Mouse (Mus musculus) MEL (cell line): Measurements from ENCODE around the gene Arhgap23. TPM values are rescaled to one million over a fixed set of nuclear protein-coding genes. Genes with fewer than 3 reads are reported as not detected.

Source experiments
- DNase-seq: peaks from one replicate; pipeline ENCODE4 v3.0.0; 2011; ENCODE audit warnings: low read depth, low spot score
- H3K27ac ChIP-seq: 2 replicates; pipeline ENCODE4 v1.5.1; 2012; ENCODE audit warnings: low read depth, mild to moderate bottlenecking, control low read depth, low read length, moderate library complexity; ENCODE audit not compliant: control insufficient read depth
- H3K27me3 ChIP-seq, 2 experiments: fragments of 150-350 bp in 1 of 2; sonication (generic) in 1 of 2; 2 replicates each; pipeline ENCODE4 v1.6.1; 2012; ENCODE audit warnings: low read length in 2 of 2, mild to moderate bottlenecking in 2 of 2, improper control_type of control experiment in 1 of 2, moderate library complexity in 1 of 2; ENCODE audit not compliant: insufficient read depth in 2 of 2, control insufficient read depth in 1 of 2
- H3K36me3 ChIP-seq, 2 experiments: 2 replicates each; pipeline ENCODE4 v1.6.1; 2012 to 2014; ENCODE audit warnings: low read length in 2 of 2, improper control_type of control experiment in 1 of 2, inconsistent platforms in 1 of 2, mild to moderate bottlenecking in 1 of 2; ENCODE audit not compliant: insufficient read depth in 2 of 2, control insufficient read depth in 1 of 2
- H3K4me1 ChIP-seq, 2 experiments: fragments of 150-350 bp in 1 of 2; sonication (generic) in 1 of 2; 2 replicates each; pipeline ENCODE4 v1.6.1; 2012; ENCODE audit warnings: low read length in 2 of 2, improper control_type of control experiment in 1 of 2, mild to moderate bottlenecking in 1 of 2; ENCODE audit not compliant: insufficient read depth in 2 of 2, control insufficient read depth in 1 of 2
- H3K4me3 ChIP-seq, 2 experiments: fragments of 150-350 bp in 1 of 2; sonication (generic) in 1 of 2; 2 replicates each; pipeline ENCODE4 v1.5.1; 2012; ENCODE audit warnings: low read depth in 2 of 2, low read length in 2 of 2, mild to moderate bottlenecking in 2 of 2, moderate library complexity in 2 of 2, control low read depth in 1 of 2, improper control_type of control experiment in 1 of 2; ENCODE audit not compliant: control insufficient read depth in 1 of 2, insufficient read depth in 1 of 2
- H3K79me2 ChIP-seq: 2 replicates; pipeline ENCODE4 v1.6.1; 2012; ENCODE audit warnings: mild to moderate bottlenecking, low read length, moderate library complexity; ENCODE audit not compliant: control insufficient read depth, poor library complexity, insufficient read depth
- H3K9ac ChIP-seq: 2 replicates; pipeline ENCODE4 v1.6.1; 2012; ENCODE audit warnings: low read depth, mild to moderate bottlenecking, control low read depth, low read length, moderate library complexity; ENCODE audit not compliant: control insufficient read depth, poor library complexity, severe bottlenecking
- H3K9me3 ChIP-seq: fragments of 150-350 bp; sonication (generic); replicated peaks from 2 replicates; pipeline ENCODE4 v1.6.1; 2012; ENCODE audit warnings: mild to moderate bottlenecking, low read length, improper control_type of control experiment, moderate library complexity; ENCODE audit not compliant: insufficient read depth
- CHD2 ChIP-seq: IDR thresholded peaks from 2 replicates; pipeline ENCODE4 v1.6.1; 2011; ENCODE audit warnings: low read length, improper control_type of control experiment
- CTCF ChIP-seq, 3 experiments: IDR thresholded peaks in 2 of 3; conservative IDR thresholded peaks in 1 of 3; 2 replicates each; pipeline ENCODE4 v1.5.1; 2011 to 2012; ENCODE audit warnings: low read length in 3 of 3, low read depth in 2 of 3, mild to moderate bottlenecking in 2 of 3, improper control_type of control experiment in 1 of 3, inconsistent platforms in 1 of 3, mixed read lengths in 1 of 3, moderate library complexity in 1 of 3; ENCODE audit not compliant: control insufficient read depth in 1 of 3, insufficient read depth in 1 of 3, poor library complexity in 1 of 3, severe bottlenecking in 1 of 3
- E2F4 ChIP-seq: IDR thresholded peaks from 2 replicates; pipeline ENCODE4 v1.6.1; 2011; ENCODE audit warnings: low read depth, low read length, improper control_type of control experiment, borderline replicate concordance
- ELF1 ChIP-seq: IDR thresholded peaks from 2 replicates; pipeline ENCODE4 v1.6.1; 2014; ENCODE audit warnings: low read depth, mild to moderate bottlenecking, inconsistent platforms, low read length, improper control_type of control experiment, moderate library complexity
- EP300 ChIP-seq, 2 experiments: IDR thresholded peaks; 2 replicates each; pipeline ENCODE4 v1.6.1; 2011; ENCODE audit warnings: improper control_type of control experiment in 2 of 2, low read length in 2 of 2, low read depth in 1 of 2, mild to moderate bottlenecking in 1 of 2
- GABPA ChIP-seq: IDR thresholded peaks from 2 replicates; pipeline ENCODE4 v1.6.1; 2012; ENCODE audit warnings: low read depth, mild to moderate bottlenecking, inconsistent platforms, low read length, improper control_type of control experiment, moderate library complexity
- GATA1 ChIP-seq: IDR thresholded peaks from 2 replicates; pipeline ENCODE4 v1.6.1; 2011; ENCODE audit warnings: low read depth, low read length, improper control_type of control experiment
- HCFC1 ChIP-seq: IDR thresholded peaks from 2 replicates; pipeline ENCODE4 v1.6.1; 2012; ENCODE audit warnings: low read depth, mild to moderate bottlenecking, inconsistent platforms, low read length, improper control_type of control experiment, moderate library complexity
- KAT2A ChIP-seq: conservative IDR thresholded peaks from 2 replicates; pipeline ENCODE4 v1.6.1; 2012; ENCODE audit warnings: low read depth, low read length, improper control_type of control experiment, inconsistent platforms
- MAFK ChIP-seq: IDR thresholded peaks from 2 replicates; pipeline ENCODE4 v1.6.1; 2011; ENCODE audit warnings: low read depth, mild to moderate bottlenecking, low read length, improper control_type of control experiment, borderline replicate concordance
- MAX ChIP-seq: IDR thresholded peaks from 2 replicates; pipeline ENCODE4 v1.6.1; 2011; ENCODE audit warnings: low read length, improper control_type of control experiment
- MXI1 ChIP-seq: IDR thresholded peaks from 2 replicates; pipeline ENCODE4 v1.6.1; 2011; ENCODE audit warnings: mild to moderate bottlenecking, low read depth, low read length, improper control_type of control experiment
- MYB ChIP-seq: IDR thresholded peaks from 2 replicates; pipeline ENCODE4 v1.6.1; 2011; ENCODE audit warnings: mild to moderate bottlenecking, low read depth, low read length, improper control_type of control experiment
- NELFE ChIP-seq: IDR thresholded peaks from 2 replicates; pipeline ENCODE4 v1.6.1; 2011; ENCODE audit warnings: low read depth, low read length, improper control_type of control experiment
- NRF1 ChIP-seq: IDR thresholded peaks from 2 replicates; pipeline ENCODE4 v1.6.1; 2014; ENCODE audit warnings: low read depth, mild to moderate bottlenecking, inconsistent platforms, low read length, improper control_type of control experiment, moderate library complexity; ENCODE audit not compliant: poor library complexity, insufficient read depth, severe bottlenecking
- POLR2AphosphoS5 ChIP-seq: IDR thresholded peaks from 2 replicates; pipeline ENCODE4 v1.6.1; 2012; ENCODE audit warnings: low read depth, borderline replicate concordance, mild to moderate bottlenecking, inconsistent platforms, low read length, moderate library complexity, mixed read lengths
- TBP ChIP-seq: IDR thresholded peaks from 2 replicates; pipeline ENCODE4 v1.8.0; 2011; ENCODE audit warnings: low read depth, low read length, improper control_type of control experiment
- TCF12 ChIP-seq: IDR thresholded peaks from 2 replicates; pipeline ENCODE4 v1.6.1; 2014; ENCODE audit warnings: low read depth, mild to moderate bottlenecking, inconsistent platforms, low read length, improper control_type of control experiment, moderate library complexity
- USF2 ChIP-seq, 2 experiments: IDR thresholded peaks; 2 replicates each; pipeline ENCODE4 v1.6.1; 2011 to 2012; ENCODE audit warnings: improper control_type of control experiment in 2 of 2, low read length in 2 of 2, borderline replicate concordance in 1 of 2, inconsistent platforms in 1 of 2, low read depth in 1 of 2, mild to moderate bottlenecking in 1 of 2; ENCODE audit not compliant: insufficient read depth in 1 of 2
- ZC3H11A ChIP-seq: IDR thresholded peaks from 2 replicates; pipeline ENCODE4 v1.6.1; 2012; ENCODE audit warnings: low read depth, mild to moderate bottlenecking, inconsistent platforms, low read length, improper control_type of control experiment
- ZKSCAN1 ChIP-seq: IDR thresholded peaks from 2 replicates; pipeline ENCODE4 v1.6.1; 2012; ENCODE audit warnings: low read depth, mild to moderate bottlenecking, inconsistent platforms, low read length, improper control_type of control experiment, moderate library complexity
- ZMIZ1 ChIP-seq: IDR thresholded peaks from 2 replicates; pipeline ENCODE4 v1.6.1; 2012; ENCODE audit warnings: low read depth, mild to moderate bottlenecking, inconsistent platforms, low read length, improper control_type of control experiment, moderate library complexity
- polyA plus RNA-seq, 2 experiments: library from polyadenylated mRNA; stranded (reverse) in 1 of 2; unstranded in 1 of 2; fragments of >175 nt in 1 of 2; fragments of >200 nt in 1 of 2; gene quantifications; 2 replicates each; pipeline versions ENCODE4 v1.2.1 to v1.2.4; 2012; ENCODE audit warnings: low replicate concordance in 2 of 2, low read depth in 1 of 2; ENCODE audit not compliant: insufficient read length in 2 of 2, insufficient read depth in 1 of 2, missing spikeins in 1 of 2
- total RNA-seq: library from RNA; depleted of rRNA; stranded (reverse); fragments of 300-350 nt; gene quantifications from 2 replicates; pipeline ENCODE4 v1.2.3, GENCODE M21; 2012

The Arhgap23 gene
- total and polyA plus RNA-seq, 3 experiments: 1.7 to 7.5 TPM; not detected in 1

GRCm38 (mm10) chr11:97449601-97450293, 34.4 kb downstream of the Arhgap23 start:
- no peak for TF ChIP-seq EP300 (IDR thresholded peaks at IDR 0.05; ENCODE audit: low read depth in 1 of 2, low read length in 2 of 2)
- no peak for TF ChIP-seq GATA1
- no peak for TF ChIP-seq TCF12
- no peak for TF ChIP-seq GABPA
- Histone ChIP-seq H3K27ac (no peak overlapping the region), H3K9ac (no peak overlapping the region), H3K4me1 (peaks cover 14 to 25% of the 10 kb centered on the region in 2 experiments), H3K79me2 (no peaks in the 10 kb centered on the region), H3K36me3 (peaks cover 0 to 17% of the 10 kb centered on the region in 2 experiments; a peak in 2 of 4 replicates), H3K9me3 (no peaks in the 10 kb centered on the region), H3K4me3 (no peak overlapping the region), H3K27me3 (no peaks in the 10 kb centered on the region)
- no peak for DNase-seq

GRCm38 (mm10) chr11:97450305-97450922, 35.1 kb downstream of the Arhgap23 start:
- Histone ChIP-seq H3K27ac (no peak overlapping the region), H3K4me3 (no peak overlapping the region), H3K27me3 (no peaks in the 10 kb centered on the region), H3K79me2 (no peaks in the 10 kb centered on the region), H3K36me3 (peaks cover 0 to 15% of the 10 kb centered on the region in 2 experiments; a peak in 2 of 4 replicates), H3K9me3 (no peaks in the 10 kb centered on the region), H3K4me1 (peaks cover 9 to 19% of the 10 kb centered on the region in 2 experiments)
- DNase-seq: no peak
- no peak for TF ChIP-seq MAFK
- no peak for TF ChIP-seq NRF1
- no peak for TF ChIP-seq GABPA
- TF ChIP-seq MXI1: no peak
- TF ChIP-seq CHD2: no peak
- TF ChIP-seq ZKSCAN1: no peak
- TF ChIP-seq ELF1: no peak
- TF ChIP-seq TBP: no peak
- TF ChIP-seq, all 39 proteins: peak for 0
- no peak overlapping the region for H3K9ac ChIP-seq

GRCm38 (mm10) chr11:97451625-97452024, 36.3 kb downstream of the Arhgap23 start:
- Histone ChIP-seq H3K9me3 (no peaks in the 10 kb centered on the region), H3K4me1 (peaks cover 7 to 13% of the 10 kb centered on the region in 2 experiments), H3K4me3 (no peak overlapping the region), H3K27ac (no peak overlapping the region), H3K79me2 (no peaks in the 10 kb centered on the region), H3K36me3 (peaks cover 0 to 8% of the 10 kb centered on the region in 2 experiments; a peak in 2 of 4 replicates), H3K9ac (no peak overlapping the region), H3K27me3 (no peaks in the 10 kb centered on the region)
- no peak for TF ChIP-seq HCFC1
- no peak for TF ChIP-seq KAT2A
- no peak for TF ChIP-seq POLR2AphosphoS5
- TF ChIP-seq MXI1: no peak
- TF ChIP-seq MYB: no peak
- TF ChIP-seq USF2 (IDR thresholded peaks at IDR 0.05; ENCODE audit: borderline replicate concordance in 1 of 2, insufficient read depth in 1 of 2, low read depth in 1 of 2, low read length in 2 of 2): no peak
- TF ChIP-seq GABPA: no peak
- TF ChIP-seq E2F4: no peak
- no peak for TF ChIP-seq NELFE
- TF ChIP-seq ZC3H11A: no peak
- TF ChIP-seq ZMIZ1: no peak
- no peak for TF ChIP-seq MAX
- TF ChIP-seq CTCF (IDR thresholded peaks at IDR 0.05 in 2 of 3, conservative IDR thresholded peaks at IDR 0.05 in 1 of 3; ENCODE audit: control insufficient read depth in 1 of 3, insufficient read depth in 1 of 3, low read depth in 2 of 3, low read length in 3 of 3, poor library complexity in 1 of 3, severe bottlenecking in 1 of 3): no peak
- DNase-seq: no peak
